Mouse (Mus musculus) embryonic facial prominence, embryonic 11.5 days (tissue): ENCODE measurements around the gene Atp2b2. TPM values are rescaled to one million over a fixed set of nuclear protein-coding genes. Genes with fewer than 3 reads are reported as not detected.

ENCODE experiments used
- ATAC-seq: fragments of 200-750 bp; cut with Nextera tagmentation; replicated peaks from 2 replicates; pipeline ENCODE4 v1.8.0; 2017; ENCODE audit warnings: low read depth; ENCODE audit not compliant: insufficient number of reproducible peaks, low FRiP score, low TSS enrichment
- DNase-seq: peaks from one replicate; pipeline ENCODE4 v3.0.0-alpha.2; 2015; ENCODE audit warnings: low spot score
- H3K27ac ChIP-seq: fragments of 300-500 bp; sonication (generic); replicated peaks from 2 replicates; pipeline ENCODE4 v1.5.1; 2014; ENCODE audit warnings: mild to moderate bottlenecking, low read depth, low read length, control low read depth
- H3K27me3 ChIP-seq: fragments of 300-500 bp; sonication (generic); 2 replicates; pipeline ENCODE4 v1.6.1; 2014; ENCODE audit warnings: mild to moderate bottlenecking, low read length, moderate library complexity, mixed read lengths; ENCODE audit not compliant: control insufficient read depth, insufficient read depth
- H3K36me3 ChIP-seq: fragments of 300-500 bp; sonication (generic); replicated peaks from 2 replicates; pipeline ENCODE4 v1.6.1; 2014; ENCODE audit warnings: low read depth, mild to moderate bottlenecking, low read length, moderate library complexity, mixed read lengths; ENCODE audit not compliant: control insufficient read depth, insufficient read depth
- H3K4me1 ChIP-seq: fragments of 300-500 bp; sonication (generic); 2 replicates; pipeline ENCODE4 v1.6.1; 2014; ENCODE audit warnings: low read length, mixed read lengths; ENCODE audit not compliant: control insufficient read depth, insufficient read depth
- H3K4me2 ChIP-seq: fragments of 300-500 bp; sonication (generic); 2 replicates; pipeline ENCODE4 v1.6.1; 2014; ENCODE audit warnings: low read depth, mild to moderate bottlenecking, control low read depth, low read length, moderate library complexity
- H3K4me3 ChIP-seq: fragments of 300-500 bp; sonication (generic); 2 replicates; pipeline ENCODE4 v1.5.1; 2014; ENCODE audit warnings: low read depth, low read length, control low read depth
- H3K9ac ChIP-seq: fragments of 300-500 bp; sonication (generic); replicated peaks from 2 replicates; pipeline ENCODE4 v1.6.1; 2014; ENCODE audit warnings: mild to moderate bottlenecking, control low read depth, low read length
- H3K9me3 ChIP-seq: fragments of 300-500 bp; sonication (generic); replicated peaks from 2 replicates; pipeline ENCODE4 v1.6.1; 2016; ENCODE audit warnings: mild to moderate bottlenecking, low read length, inconsistent platforms, mixed read lengths; ENCODE audit not compliant: control insufficient read depth
- WGBS: fragments of 180-500 bp; shearing (Covaris S2); extraction: QIAGEN DNeasy Blood & Tissue Kit; methylation state at CpG from one replicate; pipeline ENCODE4 v1.1.7; 2014; 5-methylcytosine and 5-hydroxymethylcytosine counted together
- polyA plus RNA-seq: library from polyadenylated mRNA; unstranded; fragments of >200 nt; fragmentation: Nextera tagmentation; extraction: Ambion mirVana; gene quantifications from 2 replicates; pipeline ENCODE4 v1.2.1, GENCODE M21; 2014

Atp2b2 gene
- polyA plus RNA-seq, 1 experiment from 2014 or later: 0.95 TPM

DNA sequence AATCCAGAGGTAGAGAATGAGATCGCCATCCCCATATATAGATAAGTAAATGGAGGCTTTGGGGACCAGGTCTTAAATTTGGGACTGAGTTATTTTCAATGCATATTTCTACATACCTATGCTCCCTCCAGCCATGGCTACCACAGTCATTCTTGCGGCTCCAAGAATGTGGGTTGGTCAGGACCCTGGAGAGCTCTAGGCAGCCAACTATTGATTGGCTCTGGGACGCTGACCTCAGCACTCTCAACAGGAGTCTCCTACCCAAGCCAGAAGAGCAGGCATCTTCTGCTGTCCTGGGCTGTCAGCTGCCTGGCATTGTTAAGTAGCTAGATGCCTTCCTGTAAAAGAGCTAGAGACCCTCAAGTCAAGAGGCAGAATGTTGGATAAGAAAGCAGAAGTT is 79.6 kb downstream of the Atp2b2 start:
- H3K27ac ChIP-seq: no peak overlapping the region
- no peaks in the 10 kb centered on the region for H3K9me3 ChIP-seq
- no peaks in the 10 kb centered on the region; the same call in 1 of the 2 replicates for H3K4me1 ChIP-seq
- no peak overlapping the region for H3K4me3 ChIP-seq
- H3K4me2 ChIP-seq: no peak overlapping the region
- H3K9ac ChIP-seq: no peak overlapping the region
- 12% methylated on average over 3 of the region's 3 CpGs for WGBS
- H3K27me3 ChIP-seq: no peaks in the 10 kb centered on the region
- DNase-seq (peak; percentile 84), ATAC-seq (no peak)
- no peaks in the 10 kb centered on the region for H3K36me3 ChIP-seq

DNA sequence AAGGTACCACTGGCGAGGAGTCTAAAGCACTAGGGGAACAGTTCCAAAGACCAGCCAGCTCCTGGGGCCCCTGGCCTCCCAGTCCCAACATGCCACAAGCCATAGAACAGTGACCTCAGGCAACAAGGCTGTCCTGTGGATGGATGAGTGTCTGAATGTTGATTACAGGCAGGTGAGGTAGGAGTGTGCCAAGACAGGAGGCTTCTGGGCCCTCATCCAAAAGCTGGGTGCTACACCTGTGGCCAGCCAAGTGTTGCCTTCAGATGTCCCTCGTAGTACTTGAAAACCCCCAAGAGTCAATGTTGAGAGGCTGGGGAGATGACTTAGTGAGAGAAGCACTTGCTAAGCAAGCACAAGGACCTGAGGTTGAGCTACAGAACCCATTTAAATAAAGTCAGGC is 80.8 kb downstream of the Atp2b2 start:
- Histone ChIP-seq H3K27me3 (no peaks in the 10 kb centered on the region), H3K4me3 (no peak overlapping the region), H3K9me3 (no peaks in the 10 kb centered on the region), H3K36me3 (no peaks in the 10 kb centered on the region), H3K4me2 (no peak overlapping the region), H3K4me1 (no peaks in the 10 kb centered on the region; the same call in 1 of the 2 replicates), H3K9ac (no peak overlapping the region), H3K27ac (no peak overlapping the region)
- DNase-seq (no peak), ATAC-seq (no peak)
- WGBS: 79% methylated on average over 2 of the region's 2 CpGs

DNA sequence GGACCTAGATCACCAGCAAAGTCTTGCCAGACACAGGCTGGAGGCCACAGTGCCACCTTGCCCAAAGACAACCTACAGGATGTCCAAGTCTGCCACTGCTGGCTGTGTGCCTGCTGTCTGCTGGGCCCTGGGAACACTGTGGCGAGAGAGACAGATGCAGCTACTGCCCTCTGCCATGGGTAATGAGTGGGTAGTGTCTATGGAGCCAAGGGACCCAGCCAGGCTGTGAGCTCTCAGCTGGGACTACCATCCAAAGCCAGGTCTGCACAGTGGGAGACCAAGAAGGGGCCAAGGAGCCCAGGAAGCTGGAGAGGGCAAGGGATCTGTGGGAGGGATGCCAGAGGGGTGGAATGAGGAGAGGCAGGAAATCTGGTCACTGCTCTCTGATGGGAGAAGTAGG is 83.1 kb downstream of the Atp2b2 start:
- ATAC-seq (no peak), DNase-seq (no peak)
- Histone ChIP-seq H3K27me3 (no peaks in the 10 kb centered on the region), H3K4me1 (no peaks in the 10 kb centered on the region), H3K9ac (no peak overlapping the region), H3K9me3 (no peaks in the 10 kb centered on the region), H3K4me2 (no peak overlapping the region), H3K36me3 (no peaks in the 10 kb centered on the region), H3K27ac (no peak overlapping the region), H3K4me3 (no peak overlapping the region)
- 58% methylated on average over 1 of the region's 1 CpGs for WGBS

DNA sequence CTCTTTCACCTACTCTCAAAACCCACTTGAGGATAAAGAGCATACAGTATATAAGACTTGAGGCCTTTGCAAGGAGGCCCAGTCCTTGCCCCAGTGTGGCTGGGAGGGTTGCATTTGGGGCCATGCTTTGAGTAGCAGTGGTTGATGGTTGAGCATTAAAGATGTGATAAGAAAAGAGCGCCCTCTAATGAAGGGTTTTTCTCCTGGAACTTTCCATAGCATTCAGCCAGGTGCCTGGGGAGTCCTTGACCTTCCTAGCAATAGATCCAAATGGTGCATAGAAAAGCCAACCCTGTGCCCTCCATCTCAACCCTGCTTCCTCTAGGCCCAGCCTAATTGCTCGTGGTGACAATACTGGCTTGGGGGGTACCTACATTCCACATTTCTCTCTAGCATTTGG is 83.7 kb downstream of the Atp2b2 start:
- no peak for ATAC-seq
- Histone ChIP-seq H3K27me3 (no peaks in the 10 kb centered on the region), H3K36me3 (no peaks in the 10 kb centered on the region), H3K4me2 (no peak overlapping the region), H3K27ac (no peak overlapping the region), H3K4me3 (no peak overlapping the region), H3K9me3 (no peaks in the 10 kb centered on the region), H3K4me1 (no peaks in the 10 kb centered on the region), H3K9ac (no peak overlapping the region)
- DNase-seq: no peak
- 67% methylated on average over 2 of the region's 2 CpGs for WGBS

DNA sequence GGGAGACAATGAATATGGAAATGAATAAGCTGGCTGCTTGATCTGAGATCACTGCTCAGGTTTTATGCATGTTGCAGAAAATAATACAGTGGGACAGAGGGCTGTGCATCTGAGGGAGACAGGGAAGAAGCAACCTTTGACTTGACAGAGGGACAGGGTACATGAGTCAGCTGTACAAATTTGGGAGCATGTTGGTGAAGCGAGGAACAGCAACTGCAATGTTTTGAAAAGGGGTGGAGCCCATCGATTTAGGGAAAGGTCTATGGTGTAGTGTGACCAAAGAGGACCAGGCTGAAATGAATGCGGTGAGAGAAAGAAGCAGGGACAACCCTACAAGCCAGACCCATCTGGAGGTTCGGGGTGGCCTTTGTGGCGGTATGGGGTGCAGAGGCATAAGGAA is 84.4 kb downstream of the Atp2b2 start:
- Histone ChIP-seq H3K36me3 (no peaks in the 10 kb centered on the region), H3K27me3 (no peaks in the 10 kb centered on the region), H3K9ac (no peak overlapping the region), H3K9me3 (no peaks in the 10 kb centered on the region), H3K27ac (no peak overlapping the region), H3K4me3 (no peak overlapping the region), H3K4me2 (no peak overlapping the region), H3K4me1 (no peaks in the 10 kb centered on the region)
- ATAC-seq (no peak), DNase-seq (no peak)
- 85% methylated on average over 5 of the region's 5 CpGs for WGBS

DNA sequence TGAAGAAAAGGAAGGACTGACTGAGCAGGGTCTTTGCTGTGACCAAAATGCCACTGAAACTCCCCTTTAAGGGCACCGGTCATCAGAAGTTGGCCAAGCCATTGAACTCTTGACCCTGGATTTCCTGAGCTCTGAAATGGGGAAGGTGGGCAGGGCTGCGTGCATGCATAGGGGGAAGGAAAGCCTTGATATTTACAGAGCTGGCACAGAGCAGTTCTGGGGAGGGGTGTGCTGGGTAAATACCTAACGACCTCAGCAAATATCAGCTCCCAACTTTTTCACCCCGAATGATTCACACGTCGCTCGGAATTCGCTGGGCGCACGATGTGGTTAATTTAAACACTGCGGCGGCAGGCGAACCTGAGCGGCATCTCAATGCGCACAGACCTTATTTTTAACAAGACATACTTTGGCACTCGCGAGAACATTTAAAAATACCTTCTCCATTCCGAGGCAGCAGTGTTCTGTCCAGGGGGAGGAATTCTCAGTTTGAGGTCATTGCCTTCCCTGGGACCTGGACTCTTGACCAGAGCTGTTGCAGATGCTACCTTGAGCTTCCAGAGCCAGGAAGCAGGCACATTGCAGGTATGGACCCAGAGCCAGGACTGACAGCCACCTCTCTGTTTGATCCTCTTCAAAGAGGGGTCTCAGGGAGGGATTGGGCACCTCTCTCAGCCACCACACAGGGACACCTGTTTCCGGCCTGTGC is 85.0 kb downstream of the Atp2b2 start:
- WGBS: 79% methylated on average over 19 of the region's 19 CpGs
- Histone ChIP-seq H3K4me2 (no peak overlapping the region), H3K4me3 (no peak overlapping the region), H3K9ac (no peak overlapping the region), H3K9me3 (no peaks in the 10 kb centered on the region), H3K4me1 (no peaks in the 10 kb centered on the region), H3K27ac (no peak overlapping the region), H3K36me3 (no peaks in the 10 kb centered on the region), H3K27me3 (no peaks in the 10 kb centered on the region)
- ATAC-seq (no peak), DNase-seq (no peak)

DNA sequence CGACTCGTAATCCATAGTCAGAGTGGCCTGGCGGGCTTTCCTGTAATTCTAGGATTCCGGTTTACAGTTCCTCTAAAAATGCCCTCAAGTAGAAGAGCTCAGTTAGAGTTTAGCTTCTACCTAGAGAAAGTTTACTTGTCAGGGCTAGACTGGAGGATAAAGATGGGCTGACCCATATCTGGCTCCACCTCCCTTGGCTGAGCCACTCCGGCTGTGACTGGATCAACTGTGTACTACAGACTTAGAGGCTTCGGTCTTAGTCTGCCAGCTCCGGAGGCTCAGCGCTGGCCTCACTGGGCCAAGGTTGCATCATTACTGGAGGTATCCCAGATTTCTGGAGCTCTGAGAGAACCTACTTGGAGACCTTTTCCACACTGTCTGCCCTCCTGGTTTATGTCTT is 94.9 kb downstream of the Atp2b2 start:
- Histone ChIP-seq H3K4me1 (no peaks in the 10 kb centered on the region), H3K27ac (no peak overlapping the region), H3K27me3 (no peaks in the 10 kb centered on the region), H3K4me2 (no peak overlapping the region), H3K4me3 (no peak overlapping the region), H3K9me3 (no peaks in the 10 kb centered on the region), H3K9ac (no peak overlapping the region), H3K36me3 (no peaks in the 10 kb centered on the region)
- DNase-seq (no peak), ATAC-seq (no peak)
- 89% methylated on average over 8 of the region's 8 CpGs for WGBS

DNA sequence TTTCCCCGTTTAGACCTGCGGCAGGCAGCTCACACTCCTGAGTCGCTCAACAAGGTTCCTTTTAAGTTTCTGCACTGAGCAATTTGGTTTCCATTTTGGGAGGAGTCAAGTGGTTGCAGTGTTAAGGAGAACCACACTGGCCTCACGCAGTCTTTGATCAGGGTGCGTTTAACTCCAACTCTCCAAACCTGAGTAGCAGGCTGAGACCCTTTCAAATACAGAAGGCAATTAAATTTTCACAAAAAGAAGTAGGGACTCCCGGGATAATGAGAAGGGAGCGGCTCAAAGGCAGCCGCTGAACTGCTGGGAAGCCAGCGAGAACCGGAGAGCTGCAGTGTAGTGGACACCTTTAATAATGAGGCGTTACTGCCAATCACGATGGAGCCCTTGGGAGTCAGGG is 100.1 kb downstream of the Atp2b2 start:
- Histone ChIP-seq H3K27ac (no peak overlapping the region), H3K9me3 (no peaks in the 10 kb centered on the region), H3K4me2 (no peak overlapping the region), H3K9ac (no peak overlapping the region), H3K4me3 (no peak overlapping the region), H3K36me3 (no peaks in the 10 kb centered on the region), H3K27me3 (no peaks in the 10 kb centered on the region), H3K4me1 (no peaks in the 10 kb centered on the region)
- ATAC-seq (no peak), DNase-seq (no peak)
- WGBS: 61% methylated on average over 12 of the region's 12 CpGs
